Mouse (Mus musculus): ENCODE measurements around the gene Hbs1l.
A peak's percentile ranks its signal among the peaks of the same experiment; 100 is the strongest.
"Not testable (repeated sequence)": the region's sequence is repeated elsewhere in the genome, so short reads cannot be mapped to it uniquely, and the experiment has no call there.

Hbs1l gene

GRCm38 (mm10) chr10:21359086-21359485 lies 63.3 kb downstream of the Hbs1l start:
- no peak for DNase-seq (ENCODE audit: extremely low read depth, low read depth)

GRCm38 (mm10) chr10:21361871-21362270 lies 66.1 kb downstream of the Hbs1l start:
- no peak for DNase-seq (ENCODE audit: extremely low read depth, low read depth)

GRCm38 (mm10) chr10:21363297-21363696 lies 67.5 kb downstream of the Hbs1l start:
- no peak for DNase-seq (ENCODE audit: extremely low read depth, low read depth)

- no peak for DNase-seq (ENCODE audit: extremely low read depth, low read depth)
Observed at GRCm38 (mm10) chr10:21364946-21365345, 69.2 kb downstream of the Hbs1l start.

GRCm38 (mm10) chr10:21365897-21366296 lies 70.1 kb downstream of the Hbs1l start:
- DNase-seq (ENCODE audit: extremely low read depth, low read depth): no peak

- DNase-seq (ENCODE audit: extremely low read depth, low read depth): no peak
Observed at GRCm38 (mm10) chr10:21366471-21366870, 70.7 kb downstream of the Hbs1l start.

- DNase-seq (ENCODE audit: extremely low read depth, low read depth): no peak
Observed at GRCm38 (mm10) chr10:21367481-21367880, 71.7 kb downstream of the Hbs1l start.

- DNase-seq (ENCODE audit: extremely low read depth, low read depth): no peak
Observed at GRCm38 (mm10) chr10:21369586-21369985, 73.8 kb downstream of the Hbs1l start.

- DNase-seq (ENCODE audit: extremely low read depth, low read depth): no peak
Observed at GRCm38 (mm10) chr10:21372271-21372670, 76.5 kb downstream of the Hbs1l start.

- no peak for DNase-seq (ENCODE audit: extremely low read depth, low read depth)
Observed at GRCm38 (mm10) chr10:21376682-21377473, 81.1 kb downstream of the Hbs1l start, which contains the start of gene Aldh8a1. Gene Aldh8a1, plus strand, starts transcription at chr10:21377291.

GRCm38 (mm10) chr10:21378196-21378944 lies 82.6 kb downstream of the Hbs1l start:
- peak; percentile 64 for DNase-seq (ENCODE audit: extremely low read depth, low read depth)

GRCm38 (mm10) chr10:21382914-21383313 lies 87.1 kb downstream of the Hbs1l start:
- DNase-seq (ENCODE audit: extremely low read depth, low read depth): peak; percentile 84

GRCm38 (mm10) chr10:21385111-21385663 lies 89.4 kb downstream of the Hbs1l start:
- DNase-seq (ENCODE audit: extremely low read depth, low read depth): peak; percentile 77

- no peak for DNase-seq (ENCODE audit: extremely low read depth, low read depth)
Observed at GRCm38 (mm10) chr10:21389075-21389474, 93.3 kb downstream of the Hbs1l start.

- no peak for DNase-seq (ENCODE audit: extremely low read depth, low read depth)
Observed at GRCm38 (mm10) chr10:21390440-21390839, 94.7 kb downstream of the Hbs1l start.

GRCm38 (mm10) chr10:21391286-21391685 lies 95.5 kb downstream of the Hbs1l start:
- DNase-seq (ENCODE audit: extremely low read depth, low read depth): no peak

- DNase-seq (ENCODE audit: extremely low read depth, low read depth): peak; percentile 62
Observed at GRCm38 (mm10) chr10:21393390-21393789, 97.6 kb downstream of the Hbs1l start.

GRCm38 (mm10) chr10:21395426-21396139 lies 99.8 kb downstream of the Hbs1l start:
- DNase-seq (ENCODE audit: extremely low read depth, low read depth): no peak

GRCm38 (mm10) chr10:21398873-21399425 lies 103.2 kb downstream of the Hbs1l start:
- DNase-seq (ENCODE audit: extremely low read depth, low read depth): not testable (repeated sequence)

GRCm38 (mm10) chr10:21399622-21400021 lies 103.8 kb downstream of the Hbs1l start:
- DNase-seq (ENCODE audit: extremely low read depth, low read depth): no peak

GRCm38 (mm10) chr10:21400031-21400430 lies 104.3 kb downstream of the Hbs1l start:
- DNase-seq (ENCODE audit: extremely low read depth, low read depth): no peak
